In genomic region chr19:3684957-3685580, GRCm38 (mm10) we compare ENCODE assay signal across 8 mouse cellular contexts. TPM values are rescaled to one million over a fixed set of nuclear protein-coding genes. Genes with fewer than 3 reads are reported as not detected.
DNase-seq lines count a peak whose midpoint lies in the region; ATAC-seq and TF ChIP-seq lines count a peak whose summit lies in the region.

No protein-coding gene starts in this region.

- peak overlapping the region; percentile 85 for H3K9ac ChIP-seq in hindbrain, embryonic 12.5 days

- H3K27ac ChIP-seq in cortical plate, adult 2 months (ENCODE audit: insufficient read depth, low read length) = no peak overlapping the region
- H3K27ac ChIP-seq in hindbrain, embryonic 12.5 days = peak overlapping the region; percentile 60

- H3K4me1 ChIP-seq in erythroblast, embryonic 14.5 days (ENCODE audit: control insufficient read depth) = peaks cover 15% of the 10 kb centered on the region
- H3K4me1 ChIP-seq in cortical plate, adult 2 months (ENCODE audit: control insufficient read depth, insufficient read depth, low read length) = no peaks in the 10 kb centered on the region
- peaks cover 48% of the 10 kb centered on the region for H3K4me1 ChIP-seq in hindbrain, embryonic 12.5 days

- TF ChIP-seq POLR2A in cortical plate, adult 2 months (IDR thresholded peaks at IDR 0.05; ENCODE audit: extremely low read depth, insufficient read depth, low read length) = no peak

- no peak for ATAC-seq in erythroblast, adult 5-6 weeks (replicated peaks; ENCODE audit: low FRiP score, poor library complexity, severe bottlenecking)
- no peak for ATAC-seq in hindbrain, embryonic 12.5 days (ENCODE audit: low FRiP score)

- H3K36me3 ChIP-seq in erythroblast, embryonic 14.5 days (ENCODE audit: control insufficient read depth) = no peaks in the 10 kb centered on the region
- no peaks in the 10 kb centered on the region for H3K36me3 ChIP-seq in hindbrain, embryonic 12.5 days

- TF ChIP-seq CTCF in cortical plate, adult 2 months (IDR thresholded peaks at IDR 0.05; ENCODE audit: extremely low read depth, insufficient read depth, low read length) = no peak

- 14% methylated on average over 11 of the region's 11 CpGs for WGBS in hindbrain, embryonic 12.5 days

- peak overlapping the region; percentile 98 for H3K4me2 ChIP-seq in hindbrain, embryonic 12.5 days (replicated peaks)

- no peaks in the 10 kb centered on the region for H3K9me3 ChIP-seq in erythroblast, embryonic 14.5 days (ENCODE audit: control insufficient read depth, low read length)
- no peaks in the 10 kb centered on the region for H3K9me3 ChIP-seq in hindbrain, embryonic 12.5 days (replicated peaks)

- H3K27me3 ChIP-seq in erythroblast, embryonic 14.5 days (ENCODE audit: control insufficient read depth) = peaks cover 35% of the 10 kb centered on the region
- peaks cover 18% of the 10 kb centered on the region for H3K27me3 ChIP-seq in hindbrain, embryonic 12.5 days

- peak overlapping the region; percentile 59 for H3K4me3 ChIP-seq in erythroblast, embryonic 14.5 days (replicated peaks)
- peak overlapping the region; percentile 37; the same call in 1 of the 2 replicates for H3K4me3 ChIP-seq in cortical plate, adult 2 months (ENCODE audit: insufficient read depth, low read length)
- peak overlapping the region; percentile 88 for H3K4me3 ChIP-seq in hindbrain, embryonic 12.5 days

- peak; percentile 34 to 45 for DNase-seq in lung, postnatal 4 days
- no peak for DNase-seq in cerebellum, adult 11 months
- no peak for DNase-seq in right cerebral cortex, postnatal 14 days
- DNase-seq in gastrocnemius, adult 18-20 months (ENCODE audit: low spot score) = no peak

RNA-seq across cellular contexts. Expression of gene Lrp5, which starts 1.3 kb away (rescaled TPM):
- polyA plus RNA-seq in erythroblast, embryonic 14.5 days (2012) = 0.25 and 0.41 TPM in 2 replicates
- total RNA-seq in erythroblast, adult 5-6 weeks (2015; ENCODE audit: low replicate concordance) = 3.8 and 4.4 TPM in 2 replicates
- 2.7 and 2.8 TPM in 2 replicates for total RNA-seq in erythroblast, adult 5-6 weeks (2017; ENCODE audit: low replicate concordance)
- polyA plus RNA-seq in cortical plate, adult 2 months (2012; rRNA removed) = 3.1 and 3.4 TPM in 2 replicates
- polyA plus RNA-seq in hindbrain, embryonic 12.5 days (2016; fragmentation: Nextera tagmentation; extraction: Ambion mirVana) = 3.8 and 4.0 TPM in 2 replicates
- total RNA-seq in gastrocnemius, adult 18-20 months (2021) = 10 to 100 TPM; 24.5 to 26.7 TPM

RNA-seq across cellular contexts. Expression of gene 1810055G02Rik, which starts 23.0 kb away (rescaled TPM):
- polyA plus RNA-seq in erythroblast, embryonic 14.5 days (2012) = 0.99 and 1.6 TPM in 2 replicates
- total RNA-seq in erythroblast, adult 5-6 weeks (2015; ENCODE audit: low replicate concordance) = 8.3 and 8.6 TPM in 2 replicates
- 2.5 and 4.0 TPM in 2 replicates for total RNA-seq in erythroblast, adult 5-6 weeks (2017; ENCODE audit: low replicate concordance)
- 44.7 and 44.8 TPM in 2 replicates for polyA plus RNA-seq in cortical plate, adult 2 months (2012; rRNA removed)
- 37.3 and 37.5 TPM in 2 replicates for polyA plus RNA-seq in hindbrain, embryonic 12.5 days (2016; fragmentation: Nextera tagmentation; extraction: Ambion mirVana)
- 1 to 10 TPM; 7.4 to 8.4 TPM for total RNA-seq in gastrocnemius, adult 18-20 months (2021)

Comparison
In these comparisons a context has a peak if more than half of its experiments do, and no peak if none do; other contexts are left out.
1. H3K4me3 ChIP-seq: peak in every context shown above with its lines; median percentile 88 in hindbrain, embryonic 12.5 days; 59 in erythroblast, embryonic 14.5 days; 37 in cortical plate, adult 2 months.
2. DNase-seq: peak in lung, postnatal 4 days (2 of 2); none in cerebellum, adult 11 months (single experiment), right cerebral cortex, postnatal 14 days (single experiment) and gastrocnemius, adult 18-20 months (single experiment).
3. RNA of gene 1810055G02Rik, which starts 23.0 kb away (polyA plus RNA-seq): 44.7 to 44.8 TPM in cortical plate, adult 2 months and 37.3 to 37.5 TPM in hindbrain, embryonic 12.5 days; 0.99 to 1.6 TPM in erythroblast, embryonic 14.5 days; every median in the first group is over 10 times any median in the second.